Mouse (Mus musculus) spleen, adult 2 months (tissue): ENCODE data around the gene Acta1. TPM values are rescaled to one million over a fixed set of nuclear protein-coding genes. Genes with fewer than 3 reads are reported as not detected.

Experiments
- DNase-seq, 2 experiments: peaks; one replicate each; pipeline versions ENCODE4 v3.0.0 to v3.0.0-alpha.2; 2012 to 2021; ENCODE audit warnings: low spot score in 2 of 2, low read depth in 1 of 2
- H3K27ac ChIP-seq: fragments of 200-500 bp; 2 replicates; pipeline ENCODE4 v1.5.1; 2012; ENCODE audit warnings: low read length, inconsistent platforms; ENCODE audit not compliant: insufficient read depth
- H3K27me3 ChIP-seq: fragments of 200-500 bp; 2 replicates; pipeline ENCODE4 v1.6.1; 2012; ENCODE audit warnings: mild to moderate bottlenecking, moderate library complexity, low read length, inconsistent platforms; ENCODE audit not compliant: control insufficient read depth, insufficient read depth
- H3K36me3 ChIP-seq: fragments of 200-500 bp; 2 replicates; pipeline ENCODE4 v1.6.1; 2012; ENCODE audit warnings: mild to moderate bottlenecking, low read length, inconsistent platforms; ENCODE audit not compliant: control insufficient read depth, insufficient read depth
- H3K4me1 ChIP-seq: fragments of 200-500 bp; 2 replicates; pipeline ENCODE4 v1.6.1; 2011; ENCODE audit warnings: inconsistent platforms; ENCODE audit not compliant: control insufficient read depth, insufficient read depth, insufficient read length
- H3K4me3 ChIP-seq: fragments of 200-500 bp; 2 replicates; pipeline ENCODE4 v1.5.1; 2011; ENCODE audit warnings: mild to moderate bottlenecking, inconsistent platforms; ENCODE audit not compliant: insufficient read depth, insufficient read length; ENCODE audit errors: extremely low read depth
- CTCF ChIP-seq: fragments of 200-500 bp; IDR thresholded peaks from 2 replicates; pipeline ENCODE4 v1.5.1; 2011; ENCODE audit warnings: mild to moderate bottlenecking, inconsistent platforms; ENCODE audit not compliant: insufficient read depth, insufficient read length, insufficient replicate concordance; ENCODE audit errors: extremely low read depth
- POLR2A ChIP-seq: fragments of 200-500 bp; IDR thresholded peaks from 2 replicates; pipeline ENCODE4 v1.6.1; 2011; ENCODE audit warnings: low read depth, low read length, inconsistent platforms
- WGBS: fragments of 180-500 bp; shearing (Covaris S2); methylation state at CpG from one replicate; pipeline ENCODE4 v1.1.7; 2018; 5-methylcytosine and 5-hydroxymethylcytosine counted together
- polyA plus RNA-seq: library from polyadenylated mRNA; depleted of rRNA; stranded (reverse); fragments of >200 nt; gene quantifications from 2 replicates; pipeline ENCODE4 v1.2.3, GENCODE M21; 2012

Acta1 gene
- polyA plus RNA-seq, 1 experiment = 0.98 TPM

- Histone ChIP-seq H3K4me1 (no peaks in the 10 kb centered on the region), H3K27ac (no peak overlapping the region), H3K27me3 (no peaks in the 10 kb centered on the region), H3K4me3 (no peak overlapping the region), H3K36me3 (peaks cover 36% of the 10 kb centered on the region)
- WGBS = 89% methylated on average over 7 of the region's 7 CpGs
- DNase-seq = no peak
- TF ChIP-seq CTCF (no peak), POLR2A (no peak)
Measured at GRCm38 (mm10) chr8:123902653-123903052, 8.1 kb upstream of the Acta1 start.

DNA sequence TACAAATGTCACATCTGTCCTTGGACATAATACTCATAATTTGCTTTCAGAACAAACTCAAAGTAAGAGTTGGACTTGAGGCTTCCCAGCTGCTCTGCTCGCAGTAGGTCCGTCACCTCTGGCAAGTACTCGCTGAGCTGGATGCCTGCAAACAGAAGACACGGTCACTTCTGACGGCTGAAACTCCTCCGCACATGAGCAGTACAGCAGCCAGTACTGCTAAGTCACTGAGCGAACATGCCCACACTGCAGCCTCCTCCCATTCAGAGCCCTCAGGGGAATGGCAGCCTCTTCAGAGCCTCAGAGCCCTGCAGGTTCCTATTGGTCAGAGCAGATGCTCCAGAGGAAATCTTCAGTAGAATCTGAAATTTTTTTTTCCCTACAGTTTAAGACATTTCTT lies 4.8 kb upstream of the Acta1 start:
- no peak for DNase-seq
- 96% methylated on average over 7 of the region's 7 CpGs for WGBS
- Histone ChIP-seq H3K27ac (no peak overlapping the region), H3K36me3 (peaks cover 21% of the 10 kb centered on the region), H3K4me1 (no peaks in the 10 kb centered on the region), H3K4me3 (no peak overlapping the region), H3K27me3 (peaks cover 3% of the 10 kb centered on the region; the same call in 1 of the 2 replicates)
- no peak for TF ChIP-seq CTCF
- TF ChIP-seq POLR2A = no peak

GRCm38 (mm10) chr8:123898576-123898975 lies 4.0 kb upstream of the Acta1 start:
- H3K4me3 ChIP-seq = no peak overlapping the region
- H3K27me3 ChIP-seq = peaks cover 5% of the 10 kb centered on the region; the same call in 1 of the 2 replicates
- TF ChIP-seq CTCF (no peak), POLR2A (no peak)
- H3K27ac ChIP-seq = no peak overlapping the region
- no peak for DNase-seq
- peaks cover 19% of the 10 kb centered on the region for H3K36me3 ChIP-seq
- whole genome bisulfite sequencing = 91% methylated on average over 5 of the region's 5 CpGs
- H3K4me1 ChIP-seq = no peaks in the 10 kb centered on the region

GRCm38 (mm10) chr8:123896774-123897173 lies 2.2 kb upstream of the Acta1 start:
- no peak for DNase-seq
- Histone ChIP-seq H3K27ac (no peak overlapping the region), H3K36me3 (peaks cover 9% of the 10 kb centered on the region), H3K4me3 (no peak overlapping the region), H3K4me1 (no peaks in the 10 kb centered on the region), H3K27me3 (peaks cover 8% of the 10 kb centered on the region; the same call in 1 of the 2 replicates)
- WGBS = 60% methylated on average over 10 of the region's 10 CpGs
- TF ChIP-seq POLR2A = no peak
- no peak for TF ChIP-seq CTCF

DNA sequence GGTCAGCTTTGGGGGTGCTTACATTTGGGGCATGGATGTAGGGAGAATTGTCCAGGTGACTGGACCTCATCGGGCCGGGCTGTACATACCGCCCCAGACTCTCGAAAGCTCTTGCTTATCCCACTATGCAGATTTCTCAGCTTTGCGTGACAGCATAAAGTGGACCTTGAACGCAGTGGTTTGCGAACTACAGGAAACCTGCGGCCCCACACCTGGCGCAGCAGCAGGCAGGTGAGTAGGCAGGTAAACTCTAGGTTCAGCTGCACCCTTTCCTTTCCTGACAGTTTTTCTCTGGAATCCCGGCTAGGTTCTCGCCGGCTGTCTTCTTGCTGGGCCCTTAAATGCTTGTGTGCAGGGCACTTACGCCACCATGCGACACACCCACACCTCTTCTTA lies 1.8 kb upstream of the Acta1 start:
- Histone ChIP-seq H3K27me3 (peaks cover 8% of the 10 kb centered on the region; the same call in 1 of the 2 replicates), H3K4me1 (no peaks in the 10 kb centered on the region), H3K27ac (no peak overlapping the region), H3K4me3 (no peak overlapping the region), H3K36me3 (peaks cover 7% of the 10 kb centered on the region; the same call in 1 of the 2 replicates)
- TF ChIP-seq POLR2A (no peak), CTCF (no peak)
- no peak for DNase-seq
- WGBS = 68% methylated on average over 14 of the region's 14 CpGs

DNA sequence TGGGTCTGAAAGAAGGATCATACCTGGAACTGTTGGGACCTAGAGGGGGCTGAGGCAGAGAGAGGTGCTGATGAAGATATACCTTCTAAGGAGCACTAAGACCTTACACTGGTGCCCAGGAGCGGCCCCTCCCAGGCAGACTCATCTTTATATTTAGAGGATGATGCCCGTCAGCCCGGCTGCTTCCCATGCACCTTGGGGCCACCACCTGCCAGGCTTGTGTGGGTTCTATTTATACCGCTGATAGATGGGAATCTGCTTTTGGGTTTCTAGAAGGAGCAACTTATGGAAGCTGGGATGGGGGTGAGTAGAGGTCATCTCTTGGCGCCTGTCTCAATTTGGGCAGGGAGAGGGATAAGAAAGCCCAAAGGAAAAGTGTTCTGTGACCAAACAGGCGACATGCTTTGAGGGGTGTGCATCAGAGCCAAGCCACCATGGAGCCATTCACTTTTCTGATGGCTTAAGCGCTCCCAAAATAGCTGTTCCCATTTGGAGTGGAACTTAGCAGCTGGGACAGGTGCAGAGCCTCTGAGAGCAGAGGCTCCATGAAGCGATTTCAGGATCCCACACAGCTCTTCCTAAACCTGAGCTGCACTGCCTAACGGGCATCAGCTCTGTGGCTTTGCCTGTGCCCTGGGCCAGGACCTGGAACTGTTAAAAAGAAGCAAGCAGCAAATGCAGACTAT lies 1.3 kb upstream of the Acta1 start:
- peaks cover 8% of the 10 kb centered on the region; the same call in 1 of the 2 replicates for H3K27me3 ChIP-seq
- TF ChIP-seq POLR2A (no peak), CTCF (no peak)
- H3K4me3 ChIP-seq = no peak overlapping the region
- peaks cover 6% of the 10 kb centered on the region; the same call in 1 of the 2 replicates for H3K36me3 ChIP-seq
- DNase-seq = no peak
- 66% methylated on average over 9 of the region's 9 CpGs for WGBS
- no peaks in the 10 kb centered on the region for H3K4me1 ChIP-seq
- no peak overlapping the region for H3K27ac ChIP-seq

DNA sequence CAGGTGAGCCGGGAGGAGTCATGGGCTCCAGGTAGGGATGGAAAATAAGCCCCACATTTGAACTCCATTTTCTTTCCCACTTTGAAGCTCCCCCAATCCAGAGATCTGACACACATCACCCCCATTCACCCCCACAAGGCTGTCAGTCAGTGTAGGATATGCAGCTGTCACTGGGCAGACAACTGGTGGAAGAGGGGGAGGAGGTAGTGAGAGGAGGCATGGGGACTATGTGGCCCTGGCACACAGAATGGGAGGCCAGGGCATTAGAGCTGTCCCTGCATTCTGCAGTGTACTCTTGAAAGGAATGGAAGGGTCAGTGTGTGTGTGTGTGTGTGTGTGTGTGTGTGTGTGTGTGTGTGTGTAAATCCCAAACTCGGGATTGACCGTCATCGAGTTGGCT lies 679 bp upstream of the Acta1 start:
- peaks cover 8% of the 10 kb centered on the region; the same call in 1 of the 2 replicates for H3K27me3 ChIP-seq

More for the DNA sequence above, 679 bp upstream of the Acta1 start:
- H3K27ac ChIP-seq = no peak overlapping the region
- DNase-seq = no peak
- H3K4me3 ChIP-seq = no peak overlapping the region
- TF ChIP-seq CTCF (no peak), POLR2A (no peak)
- 74% methylated on average over 4 of the region's 4 CpGs for WGBS
- H3K36me3 ChIP-seq = peaks cover 3% of the 10 kb centered on the region; the same call in 1 of the 2 replicates
- no peaks in the 10 kb centered on the region for H3K4me1 ChIP-seq
